Mouse (Mus musculus) erythroblast, embryonic 14.5 days (primary cell): Measurements from ENCODE around the gene Erf. TPM values are rescaled to one million over a fixed set of nuclear protein-coding genes. Genes with fewer than 3 reads are reported as not detected.
A peak's percentile ranks its signal among the peaks of the same experiment; 100 is the strongest.

Source experiments
- H3K27me3 ChIP-seq: 2 replicates; pipeline ENCODE4 v1.6.1; 2012; ENCODE audit warnings: inconsistent platforms; ENCODE audit not compliant: control insufficient read depth
- H3K36me3 ChIP-seq: 2 replicates; pipeline ENCODE4 v1.6.1; 2012; ENCODE audit warnings: mild to moderate bottlenecking, inconsistent platforms; ENCODE audit not compliant: control insufficient read depth
- H3K4me1 ChIP-seq: 2 replicates; pipeline ENCODE4 v1.6.1; 2012; ENCODE audit warnings: inconsistent platforms; ENCODE audit not compliant: control insufficient read depth
- H3K4me3 ChIP-seq: replicated peaks from 2 replicates; pipeline ENCODE3; 2012; ENCODE audit warnings: moderate library complexity, mild to moderate bottlenecking, inconsistent platforms
- H3K9me3 ChIP-seq: 2 replicates; pipeline ENCODE4 v1.6.1; 2012; ENCODE audit warnings: low read length, inconsistent platforms, mixed read lengths; ENCODE audit not compliant: control insufficient read depth
- GATA1 ChIP-seq: IDR thresholded peaks from 2 replicates; pipeline ENCODE4 v1.6.1; 2012; ENCODE audit warnings: low read length, inconsistent platforms, mixed read lengths
- TAL1 ChIP-seq: IDR thresholded peaks from 3 replicates; pipeline ENCODE4 v1.6.1; 2012; ENCODE audit warnings: low read length, inconsistent platforms, mixed read lengths
- polyA plus RNA-seq: library from polyadenylated mRNA; stranded (reverse); fragments of >175 nt; gene quantifications from 2 replicates; pipeline ENCODE4 v1.2.3, GENCODE M21; 2012

The Erf gene
- 3.2 and 3.6 TPM in 2 replicates for polyA plus RNA-seq

GRCm38 (mm10) chr7:25250141-25250972 lies at the start of gene Erf:
Erf (minus strand) TSS chr7:25250761.
- Histone ChIP-seq H3K27me3 (peaks cover 25% of the 10 kb centered on the region), H3K36me3 (peaks cover 12% of the 10 kb centered on the region), H3K9me3 (no peaks in the 10 kb centered on the region), H3K4me3 (peak within 1 kb of the TSS; percentile 91), H3K4me1 (peaks cover 58% of the 10 kb centered on the region)
- TF ChIP-seq GATA1 (no peak), TAL1 (no peak)

DNA sequence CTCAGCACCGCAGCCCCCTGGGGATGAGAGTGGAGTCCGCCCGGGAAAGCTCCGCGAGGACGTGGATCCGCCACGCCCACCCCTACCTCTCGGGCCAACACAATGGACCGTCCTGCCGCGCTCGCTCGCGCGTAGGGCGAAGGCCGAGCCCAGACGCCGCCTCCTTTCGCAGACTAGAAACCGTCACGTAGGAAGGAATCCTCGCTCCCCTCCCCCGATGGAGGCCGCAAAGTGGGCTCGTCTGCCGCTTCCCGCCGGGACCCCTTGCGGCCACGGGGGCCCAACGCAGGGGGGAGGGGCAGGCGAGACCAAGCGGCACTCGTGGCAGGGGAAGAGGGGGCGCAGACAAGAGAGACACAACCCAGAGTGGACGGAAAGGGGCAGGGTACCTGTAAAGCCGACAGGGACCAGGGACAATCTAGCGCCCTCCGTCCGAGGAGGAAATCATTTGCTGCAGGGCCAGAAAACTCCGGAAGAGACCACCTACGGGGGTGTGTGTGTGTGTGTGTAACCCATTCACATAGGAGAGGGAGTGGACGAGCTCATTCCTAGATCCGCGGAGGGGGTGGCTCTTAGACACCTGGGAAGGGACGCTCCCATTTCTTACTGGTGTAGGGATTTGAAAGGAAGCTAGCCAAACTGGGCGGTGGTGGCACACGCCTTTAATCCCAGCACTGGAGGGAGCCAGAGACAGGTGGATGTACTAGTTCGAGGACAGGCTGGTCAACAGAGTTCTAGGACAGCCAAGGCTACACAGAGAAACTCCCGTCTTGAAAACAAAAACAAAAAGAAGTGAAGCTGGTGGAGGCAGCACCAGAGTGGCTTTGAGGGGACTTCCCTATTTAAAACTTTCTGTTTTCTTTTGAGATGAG lies 47.1 kb upstream of the Erf start, which contains the start of gene Pafah1b3:
Gene Pafah1b3 (minus strand): TSS at position 533 of the 872 bp plus-strand sequence.
- peaks cover 6% of the 10 kb centered on the region for H3K27me3 ChIP-seq
- H3K4me1 ChIP-seq: peaks cover 25% of the 10 kb centered on the region
- TF ChIP-seq GATA1 (no peak), TAL1 (no peak)
- peaks cover 23% of the 10 kb centered on the region for H3K36me3 ChIP-seq
- H3K9me3 ChIP-seq: no peaks in the 10 kb centered on the region
- peak within 1 kb of the TSS; percentile 75 for H3K4me3 ChIP-seq

- TF ChIP-seq GATA1 (no peak), TAL1 (no peak)
- Histone ChIP-seq H3K4me3 (peak overlapping the region; percentile 75), H3K9me3 (no peaks in the 10 kb centered on the region), H3K4me1 (peaks cover 25% of the 10 kb centered on the region), H3K27me3 (peaks cover 4% of the 10 kb centered on the region), H3K36me3 (peaks cover 30% of the 10 kb centered on the region)
Observed at GRCm38 (mm10) chr7:25296945-25297453, 46.4 kb upstream of the Erf start.

GRCm38 (mm10) chr7:25294960-25295722 lies 44.6 kb upstream of the Erf start:
- H3K9me3 ChIP-seq: no peaks in the 10 kb centered on the region
- peaks cover 48% of the 10 kb centered on the region for H3K36me3 ChIP-seq
- H3K4me3 ChIP-seq: no peak overlapping the region
- TF ChIP-seq GATA1: no peak
- TF ChIP-seq TAL1: no peak
- H3K4me1 ChIP-seq: peaks cover 29% of the 10 kb centered on the region
- H3K27me3 ChIP-seq: no peaks in the 10 kb centered on the region

DNA sequence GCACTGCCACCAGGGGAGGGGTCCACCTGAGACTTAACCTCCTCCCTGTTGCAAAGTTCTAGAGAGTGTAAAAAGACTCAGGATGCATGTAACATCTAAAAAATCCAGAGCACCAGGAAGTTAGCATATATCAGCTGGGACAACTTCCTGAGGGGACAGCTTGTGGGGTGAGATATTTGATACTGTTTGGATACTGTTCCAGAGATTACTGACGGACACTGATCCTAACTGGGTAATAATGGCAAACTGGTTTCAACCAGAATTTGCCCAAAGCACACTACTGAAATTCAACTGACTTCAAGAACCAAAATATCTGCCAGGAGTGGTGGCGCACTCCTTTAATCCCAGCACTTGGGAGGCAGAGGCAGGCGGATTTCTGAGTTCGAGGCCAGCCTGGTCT lies 43.9 kb upstream of the Erf start:
- Histone ChIP-seq H3K36me3 (peaks cover 55% of the 10 kb centered on the region), H3K9me3 (peaks cover 4% of the 10 kb centered on the region; the same call in 1 of the 2 replicates), H3K27me3 (no peaks in the 10 kb centered on the region), H3K4me1 (peaks cover 29% of the 10 kb centered on the region), H3K4me3 (no peak overlapping the region)
- TF ChIP-seq TAL1 (no peak), GATA1 (no peak)

DNA sequence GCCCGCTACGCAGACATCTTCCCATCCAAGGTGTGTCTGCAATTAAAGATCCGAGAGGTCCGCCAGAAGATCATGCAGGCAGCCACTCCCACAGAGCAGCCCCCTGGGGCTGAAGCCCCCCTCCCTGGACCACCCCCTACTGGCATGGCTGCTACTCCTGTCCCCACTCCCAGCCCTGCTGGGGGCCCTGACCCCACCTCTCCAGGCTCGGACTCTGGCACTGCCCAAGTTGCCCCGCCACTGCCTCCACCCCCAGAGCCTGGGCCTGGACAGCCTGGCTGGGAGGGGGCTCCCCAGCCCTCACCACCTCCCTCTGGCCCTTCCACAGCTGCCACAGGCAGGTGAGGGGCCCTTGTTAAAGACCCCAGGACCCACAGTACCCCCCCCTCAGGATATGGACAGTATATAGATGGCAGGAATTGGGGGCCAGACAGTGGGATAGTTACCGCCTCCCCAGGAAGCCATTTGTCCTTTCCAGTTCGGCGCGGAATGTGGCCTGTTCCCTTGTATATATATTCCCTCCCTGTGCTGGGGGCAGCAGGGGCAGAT lies 42.7 kb upstream of the Erf start:
- Histone ChIP-seq H3K4me1 (peaks cover 31% of the 10 kb centered on the region), H3K36me3 (peaks cover 67% of the 10 kb centered on the region)
- TF ChIP-seq GATA1 (no peak), TAL1 (no peak)

GRCm38 (mm10) chr7:25292107-25292506 lies 41.5 kb upstream of the Erf start:
- peaks cover 78% of the 10 kb centered on the region for H3K36me3 ChIP-seq
- no peak for TF ChIP-seq GATA1
- no peak for TF ChIP-seq TAL1
- H3K4me1 ChIP-seq: peaks cover 20% of the 10 kb centered on the region
- H3K4me3 ChIP-seq: no peak overlapping the region
- H3K27me3 ChIP-seq: no peaks in the 10 kb centered on the region
- H3K9me3 ChIP-seq: peaks cover 10% of the 10 kb centered on the region

More for the DNA sequence above, 42.7 kb upstream of the Erf start:
- no peak overlapping the region for H3K4me3 ChIP-seq
- peaks cover 10% of the 10 kb centered on the region for H3K9me3 ChIP-seq
- no peaks in the 10 kb centered on the region for H3K27me3 ChIP-seq

DNA sequence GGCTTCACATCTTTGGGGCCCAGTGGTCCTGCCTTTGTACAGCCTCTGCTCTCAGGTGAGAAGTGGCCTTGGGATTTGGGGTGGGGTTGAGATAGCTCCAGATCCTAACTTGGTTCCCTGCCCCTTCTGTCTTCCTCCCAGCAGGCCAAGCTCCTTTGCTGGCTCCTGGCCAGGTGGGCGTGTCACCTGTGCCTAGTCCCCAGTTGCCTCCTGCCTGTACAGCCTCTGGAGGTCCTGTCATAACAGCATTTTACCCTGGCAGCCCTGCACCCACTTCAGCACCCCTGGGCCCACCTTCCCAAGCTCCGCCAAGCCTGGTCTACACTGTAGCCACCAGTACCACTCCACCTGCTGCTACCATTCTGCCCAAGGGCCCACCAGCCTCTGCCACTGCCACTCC lies 40.4 kb upstream of the Erf start:
- Histone ChIP-seq H3K27me3 (no peaks in the 10 kb centered on the region), H3K4me3 (no peak overlapping the region), H3K9me3 (peaks cover 10% of the 10 kb centered on the region), H3K36me3 (peaks cover 90% of the 10 kb centered on the region), H3K4me1 (peaks cover 11% of the 10 kb centered on the region)
- TF ChIP-seq GATA1 (no peak), TAL1 (no peak)

GRCm38 (mm10) chr7:25290463-25290862 lies 39.9 kb upstream of the Erf start:
- no peak overlapping the region for H3K4me3 ChIP-seq

More at GRCm38 (mm10) chr7:25290463-25290862, 39.9 kb upstream of the Erf start:
- H3K27me3 ChIP-seq: no peaks in the 10 kb centered on the region
- H3K9me3 ChIP-seq: peaks cover 10% of the 10 kb centered on the region
- peaks cover 95% of the 10 kb centered on the region for H3K36me3 ChIP-seq
- H3K4me1 ChIP-seq: peaks cover 15% of the 10 kb centered on the region
- TF ChIP-seq TAL1: no peak
